Mouse (Mus musculus): ENCODE results near the gene Ftcd. TPM values are rescaled to one million over a fixed set of nuclear protein-coding genes. Genes with fewer than 3 reads are reported as not detected.
A peak's percentile ranks its signal among the peaks of the same experiment; 100 is the strongest.

Gene Ftcd
- polyA plus RNA-seq, 1 experiment: not detected

DNA sequence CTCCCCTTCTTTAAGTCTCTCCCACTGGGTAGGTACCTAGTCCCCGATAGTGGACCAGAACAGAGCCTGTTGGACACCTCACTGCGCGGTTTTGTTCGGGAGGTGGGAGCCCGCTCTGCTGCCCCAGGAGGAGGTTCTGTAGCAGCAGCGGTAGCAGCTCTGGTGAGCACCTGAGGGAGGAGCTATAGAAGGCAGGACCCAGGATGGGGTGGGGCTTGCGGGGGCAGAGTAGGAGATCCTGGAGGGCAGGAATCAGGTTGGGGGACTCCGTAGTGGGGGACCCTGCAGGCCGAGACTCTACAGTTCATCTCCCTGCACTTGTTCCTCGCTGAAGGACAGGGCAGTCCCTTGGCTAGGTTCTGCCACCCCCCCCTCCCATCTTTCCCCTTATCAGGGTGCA, 8.7 kb downstream of the Ftcd start:
- no peak overlapping the region for H3K27ac ChIP-seq (ENCODE audit: insufficient read depth, low read length)
- H3K9ac ChIP-seq (ENCODE audit: low read depth, poor library complexity, severe bottlenecking): no peak overlapping the region
- H3K9me3 ChIP-seq (replicated peaks; ENCODE audit: control insufficient read depth, insufficient read depth, low read length, poor library complexity, severe bottlenecking): no peaks in the 10 kb centered on the region
- no peaks in the 10 kb centered on the region for H3K36me3 ChIP-seq (ENCODE audit: control insufficient read depth, insufficient read depth, low read length, poor library complexity, severe bottlenecking)
- TF ChIP-seq POLR2A (IDR thresholded peaks at IDR 0.05; ENCODE audit: insufficient read depth, low read length): no peak
- TF ChIP-seq EP300 (IDR thresholded peaks at IDR 0.05; ENCODE audit: insufficient read depth, low read depth, low read length): no peak
- no peak for TF ChIP-seq CTCF (IDR thresholded peaks at IDR 0.05; ENCODE audit: low read depth, low read length)
- H3K27me3 ChIP-seq (ENCODE audit: control insufficient read depth, insufficient read depth, low read length, poor library complexity, severe bottlenecking): no peaks in the 10 kb centered on the region
- H3K4me1 ChIP-seq (ENCODE audit: control insufficient read depth, insufficient read depth, low read length): no peaks in the 10 kb centered on the region
- no peak overlapping the region for H3K4me3 ChIP-seq (ENCODE audit: low read depth, low read length)

DNA sequence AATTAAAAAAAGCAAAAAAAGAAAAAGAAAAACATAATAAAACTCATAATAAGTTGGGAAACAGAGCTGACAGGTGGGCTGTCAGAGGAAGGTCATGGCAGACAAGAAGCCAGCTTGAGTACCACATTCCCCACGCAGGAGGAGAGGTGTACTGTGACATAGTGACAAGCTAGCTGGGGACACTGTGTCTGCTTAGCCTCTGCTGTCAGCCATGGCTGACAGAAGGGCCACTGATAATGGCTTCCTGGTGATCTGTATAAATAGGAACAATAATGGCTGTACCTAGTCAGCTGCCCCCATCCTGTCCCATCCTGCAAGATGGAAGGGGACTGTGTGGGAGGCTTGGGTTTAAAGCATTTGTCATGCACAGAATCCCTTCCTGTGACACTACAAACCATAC, 10.7 kb downstream of the Ftcd start:
- Histone ChIP-seq H3K9ac (ENCODE audit: low read depth, poor library complexity, severe bottlenecking) (no peak overlapping the region), H3K4me3 (ENCODE audit: low read depth, low read length) (no peak overlapping the region), H3K4me1 (ENCODE audit: control insufficient read depth, insufficient read depth, low read length) (no peaks in the 10 kb centered on the region), H3K9me3 (replicated peaks; ENCODE audit: control insufficient read depth, insufficient read depth, low read length, poor library complexity, severe bottlenecking) (no peaks in the 10 kb centered on the region), H3K27ac (ENCODE audit: insufficient read depth, low read length) (no peak overlapping the region), H3K27me3 (ENCODE audit: control insufficient read depth, insufficient read depth, low read length, poor library complexity, severe bottlenecking) (no peaks in the 10 kb centered on the region), H3K36me3 (ENCODE audit: control insufficient read depth, insufficient read depth, low read length, poor library complexity, severe bottlenecking) (no peaks in the 10 kb centered on the region)
- TF ChIP-seq CTCF (IDR thresholded peaks at IDR 0.05; ENCODE audit: low read depth, low read length) (no peak), EP300 (IDR thresholded peaks at IDR 0.05; ENCODE audit: insufficient read depth, low read depth, low read length) (no peak)

DNA sequence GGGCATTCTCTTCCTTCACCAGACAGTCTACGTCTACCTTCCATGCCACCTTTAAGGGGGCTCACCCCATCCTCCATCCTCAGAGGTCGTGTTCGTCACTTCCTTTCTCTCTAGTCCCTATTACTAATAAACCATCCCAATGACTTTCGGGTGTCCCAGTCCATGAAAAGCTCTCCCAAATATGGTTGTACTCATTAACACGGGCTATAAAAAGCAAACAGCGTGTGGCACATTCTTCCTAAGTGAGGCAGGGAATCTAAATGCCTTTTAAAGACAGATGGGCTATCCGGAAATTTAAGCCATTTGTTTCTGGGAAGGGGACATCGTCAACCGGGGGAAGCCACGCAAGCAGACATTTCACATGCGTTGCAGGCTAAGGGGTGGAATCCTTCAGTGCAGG, 14.7 kb downstream of the Ftcd start:
- no peaks in the 10 kb centered on the region for H3K9me3 ChIP-seq (replicated peaks; ENCODE audit: control insufficient read depth, insufficient read depth, low read length, poor library complexity, severe bottlenecking)
- H3K4me3 ChIP-seq (ENCODE audit: low read depth, low read length): no peak overlapping the region

GRCm38 (mm10) chr10:76596338-76596737, 20.9 kb downstream of the Ftcd start:
- no peak overlapping the region for H3K9ac ChIP-seq (ENCODE audit: low read depth, poor library complexity, severe bottlenecking)
- no peak overlapping the region for H3K27ac ChIP-seq (ENCODE audit: insufficient read depth, low read length)
- H3K27me3 ChIP-seq (ENCODE audit: control insufficient read depth, insufficient read depth, low read length, poor library complexity, severe bottlenecking): no peaks in the 10 kb centered on the region
- TF ChIP-seq POLR2A (IDR thresholded peaks at IDR 0.05; ENCODE audit: insufficient read depth, low read length) (no peak), CTCF (IDR thresholded peaks at IDR 0.05; ENCODE audit: low read depth, low read length) (no peak), EP300 (IDR thresholded peaks at IDR 0.05; ENCODE audit: insufficient read depth, low read depth, low read length) (no peak)
- H3K9me3 ChIP-seq (replicated peaks; ENCODE audit: control insufficient read depth, insufficient read depth, low read length, poor library complexity, severe bottlenecking): no peaks in the 10 kb centered on the region
- 0 out of 2 replicates have a peak overlapping the region, but pooled peaks have one; percentile 4 for H3K4me3 ChIP-seq (ENCODE audit: low read depth, low read length)
- H3K4me1 ChIP-seq (ENCODE audit: control insufficient read depth, insufficient read depth, low read length): no peaks in the 10 kb centered on the region
- no peaks in the 10 kb centered on the region for H3K36me3 ChIP-seq (ENCODE audit: control insufficient read depth, insufficient read depth, low read length, poor library complexity, severe bottlenecking)

More for the DNA sequence above, 14.7 kb downstream of the Ftcd start:
- Histone ChIP-seq H3K36me3 (ENCODE audit: control insufficient read depth, insufficient read depth, low read length, poor library complexity, severe bottlenecking) (no peaks in the 10 kb centered on the region), H3K9ac (ENCODE audit: low read depth, poor library complexity, severe bottlenecking) (no peak overlapping the region), H3K27me3 (ENCODE audit: control insufficient read depth, insufficient read depth, low read length, poor library complexity, severe bottlenecking) (no peaks in the 10 kb centered on the region), H3K4me1 (ENCODE audit: control insufficient read depth, insufficient read depth, low read length) (no peaks in the 10 kb centered on the region), H3K27ac (ENCODE audit: insufficient read depth, low read length) (no peak overlapping the region)
- TF ChIP-seq POLR2A (IDR thresholded peaks at IDR 0.05; ENCODE audit: insufficient read depth, low read length): no peak
- no peak for TF ChIP-seq CTCF (IDR thresholded peaks at IDR 0.05; ENCODE audit: low read depth, low read length)
- no peak for TF ChIP-seq EP300 (IDR thresholded peaks at IDR 0.05; ENCODE audit: insufficient read depth, low read depth, low read length)

DNA sequence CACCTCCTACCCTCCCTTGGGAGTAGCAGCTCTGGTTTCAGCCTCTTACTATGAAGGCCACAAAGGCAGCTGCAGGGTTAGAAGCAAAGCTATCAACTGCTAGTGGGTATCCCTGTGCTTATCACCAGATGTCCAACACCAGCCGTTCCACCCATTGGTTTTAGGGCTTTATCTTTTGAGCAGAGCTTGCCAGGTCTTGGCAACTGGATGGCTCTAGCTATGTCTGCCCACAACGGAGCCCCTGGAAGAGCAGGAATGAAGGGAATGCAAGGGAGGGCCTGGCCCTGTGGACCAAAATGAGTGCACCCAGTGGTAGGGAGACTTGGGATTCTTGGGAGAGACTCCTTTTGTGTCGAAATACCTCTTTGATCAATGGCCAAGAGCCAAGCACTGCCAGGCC, 27.2 kb downstream of the Ftcd start:
- H3K9me3 ChIP-seq (replicated peaks; ENCODE audit: control insufficient read depth, insufficient read depth, low read length, poor library complexity, severe bottlenecking): no peaks in the 10 kb centered on the region
- no peak overlapping the region for H3K9ac ChIP-seq (ENCODE audit: low read depth, poor library complexity, severe bottlenecking)
- no peaks in the 10 kb centered on the region for H3K27me3 ChIP-seq (ENCODE audit: control insufficient read depth, insufficient read depth, low read length, poor library complexity, severe bottlenecking)
- H3K27ac ChIP-seq (ENCODE audit: insufficient read depth, low read length): no peak overlapping the region
- H3K36me3 ChIP-seq (ENCODE audit: control insufficient read depth, insufficient read depth, low read length, poor library complexity, severe bottlenecking): no peaks in the 10 kb centered on the region
- no peak for TF ChIP-seq EP300 (IDR thresholded peaks at IDR 0.05; ENCODE audit: insufficient read depth, low read depth, low read length)
- no peak for TF ChIP-seq CTCF (IDR thresholded peaks at IDR 0.05; ENCODE audit: low read depth, low read length)
- no peak for TF ChIP-seq POLR2A (IDR thresholded peaks at IDR 0.05; ENCODE audit: insufficient read depth, low read length)
- no peak overlapping the region for H3K4me3 ChIP-seq (ENCODE audit: low read depth, low read length)
- H3K4me1 ChIP-seq (ENCODE audit: control insufficient read depth, insufficient read depth, low read length): no peaks in the 10 kb centered on the region

DNA sequence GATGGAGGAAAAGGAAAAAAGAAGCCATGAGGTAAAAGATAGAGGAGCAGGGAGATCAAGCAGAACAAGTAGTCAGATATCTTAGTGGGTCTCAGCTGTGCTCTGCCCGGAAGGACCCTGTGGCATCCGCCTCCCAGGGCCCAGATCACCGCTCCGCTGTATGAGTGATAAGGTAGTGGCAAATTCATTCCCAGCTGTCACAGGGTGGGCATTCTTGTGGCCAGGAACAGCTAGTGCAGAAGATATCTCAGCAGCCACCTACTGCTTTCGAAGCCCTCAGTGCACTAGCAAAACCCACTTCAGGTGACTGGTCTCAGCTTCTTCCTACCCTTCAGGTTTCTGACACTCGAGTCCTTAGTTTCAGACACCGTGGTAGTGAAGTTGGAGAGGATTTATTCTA, 37.0 kb downstream of the Ftcd start:
- Histone ChIP-seq H3K9me3 (replicated peaks; ENCODE audit: control insufficient read depth, insufficient read depth, low read length, poor library complexity, severe bottlenecking) (no peaks in the 10 kb centered on the region), H3K27ac (ENCODE audit: insufficient read depth, low read length) (no peak overlapping the region), H3K36me3 (ENCODE audit: control insufficient read depth, insufficient read depth, low read length, poor library complexity, severe bottlenecking) (no peaks in the 10 kb centered on the region), H3K4me1 (ENCODE audit: control insufficient read depth, insufficient read depth, low read length) (no peaks in the 10 kb centered on the region), H3K9ac (ENCODE audit: low read depth, poor library complexity, severe bottlenecking) (no peak overlapping the region), H3K27me3 (ENCODE audit: control insufficient read depth, insufficient read depth, low read length, poor library complexity, severe bottlenecking) (no peaks in the 10 kb centered on the region), H3K4me3 (ENCODE audit: low read depth, low read length) (no peak overlapping the region)
- TF ChIP-seq EP300 (IDR thresholded peaks at IDR 0.05; ENCODE audit: insufficient read depth, low read depth, low read length) (no peak), POLR2A (IDR thresholded peaks at IDR 0.05; ENCODE audit: insufficient read depth, low read length) (no peak), CTCF (IDR thresholded peaks at IDR 0.05; ENCODE audit: low read depth, low read length) (no peak)

All from ES-Bruce4 (cell line).